Mouse (Mus musculus) CH12.LX (cell line): Measurements from ENCODE around the gene Fam171a2. TPM values are rescaled to one million over a fixed set of nuclear protein-coding genes. Genes with fewer than 3 reads are reported as not detected.

ENCODE experiments used
- DNase-seq: peaks from one replicate; pipeline ENCODE4 v3.0.0-alpha.2; 2013; ENCODE audit errors: extremely low read depth
- H3K27ac ChIP-seq: 2 replicates; pipeline ENCODE4 v1.5.1; 2012; ENCODE audit warnings: low read depth, mild to moderate bottlenecking, control low read depth, moderate library complexity; ENCODE audit not compliant: insufficient read depth
- H3K27me3 ChIP-seq: replicated peaks from 2 replicates; pipeline ENCODE3; 2012; ENCODE audit warnings: inconsistent platforms
- H3K36me3 ChIP-seq, 2 experiments: replicated peaks in 1 of 2; 2 replicates each; pipeline versions ENCODE3 to v1.6.1; 2012; ENCODE audit warnings: inconsistent platforms in 1 of 2, low read length in 1 of 2, mild to moderate bottlenecking in 1 of 2, mixed read lengths in 1 of 2, moderate library complexity in 1 of 2; ENCODE audit not compliant: control insufficient read depth in 1 of 2, insufficient read depth in 1 of 2
- H3K4me1 ChIP-seq, 2 experiments: 2 replicates each; pipeline ENCODE4 v1.6.1; 2012; ENCODE audit warnings: inconsistent platforms in 1 of 2, moderate library complexity in 1 of 2; ENCODE audit not compliant: insufficient read depth in 2 of 2, control insufficient read depth in 1 of 2
- H3K4me2 ChIP-seq: 2 replicates; pipeline ENCODE4 v1.6.1; 2012; ENCODE audit warnings: low read depth, mild to moderate bottlenecking, control low read depth; ENCODE audit not compliant: poor library complexity, insufficient read depth, severe bottlenecking
- H3K4me3 ChIP-seq, 3 experiments: fragments of 150-350 bp in 1 of 3; sonication (generic) in 1 of 3; replicated peaks in 1 of 3; 2 replicates each; pipeline versions ENCODE3 to v1.5.1; 2011 to 2012; ENCODE audit warnings: low read depth in 2 of 3, low read length in 2 of 3, mild to moderate bottlenecking in 2 of 3, moderate library complexity in 2 of 3, control low read depth in 1 of 3, improper control_type of control experiment in 1 of 3, inconsistent platforms in 1 of 3, mixed read lengths in 1 of 3; ENCODE audit not compliant: poor library complexity in 1 of 3
- H3K79me2 ChIP-seq: replicated peaks from 2 replicates; pipeline ENCODE4 v1.6.1; 2012; ENCODE audit warnings: mild to moderate bottlenecking, moderate library complexity; ENCODE audit not compliant: control insufficient read depth, poor library complexity, insufficient read depth, severe bottlenecking; ENCODE audit errors: extremely low read depth
- H3K9ac ChIP-seq: 2 replicates; pipeline ENCODE4 v1.6.1; 2012; ENCODE audit warnings: low read depth, mild to moderate bottlenecking, control low read depth, moderate library complexity; ENCODE audit not compliant: insufficient read depth
- H3K9me3 ChIP-seq: replicated peaks from 2 replicates; pipeline ENCODE3; 2012; ENCODE audit warnings: low read length, inconsistent platforms, mixed read lengths
- BHLHE40 ChIP-seq: IDR thresholded peaks from 2 replicates; pipeline ENCODE4 v1.6.1; 2011; ENCODE audit warnings: mild to moderate bottlenecking, low read depth, low read length, improper control_type of control experiment
- CHD1 ChIP-seq: IDR thresholded peaks from 2 replicates; pipeline ENCODE4 v1.6.1; 2012; ENCODE audit warnings: low read depth, low read length, improper control_type of control experiment, inconsistent platforms
- CTCF ChIP-seq, 2 experiments: IDR thresholded peaks in 1 of 2; conservative IDR thresholded peaks in 1 of 2; 2 replicates each; pipeline ENCODE4 v1.5.1; 2011 to 2012; ENCODE audit warnings: low read depth in 2 of 2, low read length in 2 of 2, improper control_type of control experiment in 1 of 2, inconsistent platforms in 1 of 2, mild to moderate bottlenecking in 1 of 2, moderate library complexity in 1 of 2
- E2F4 ChIP-seq: IDR thresholded peaks from 2 replicates; pipeline ENCODE4 v1.6.1; 2011; ENCODE audit warnings: low read depth, low read length, improper control_type of control experiment; ENCODE audit not compliant: insufficient replicate concordance
- ELF1 ChIP-seq: IDR thresholded peaks from 2 replicates; pipeline ENCODE4 v1.6.1; 2014; ENCODE audit warnings: low read depth, mild to moderate bottlenecking, inconsistent platforms, low read length, improper control_type of control experiment
- EP300 ChIP-seq: IDR thresholded peaks from 2 replicates; pipeline ENCODE4 v1.6.1; 2011; ENCODE audit warnings: low read length, improper control_type of control experiment
- HCFC1 ChIP-seq: IDR thresholded peaks from 2 replicates; pipeline ENCODE4 v1.6.1; 2012; ENCODE audit warnings: low read depth, mild to moderate bottlenecking, inconsistent platforms, low read length, improper control_type of control experiment
- IRF4 ChIP-seq: IDR thresholded peaks from 2 replicates; pipeline ENCODE4 v1.6.1; 2014; ENCODE audit warnings: low read depth, mild to moderate bottlenecking, inconsistent platforms, low read length, improper control_type of control experiment
- MAFK ChIP-seq: IDR thresholded peaks from 2 replicates; pipeline ENCODE4 v1.6.1; 2011; ENCODE audit warnings: low read length, improper control_type of control experiment; ENCODE audit not compliant: insufficient replicate concordance
- MAX ChIP-seq: IDR thresholded peaks from 2 replicates; pipeline ENCODE4 v1.6.1; 2011; ENCODE audit warnings: low read length, improper control_type of control experiment
- MAZ ChIP-seq: IDR thresholded peaks from 2 replicates; pipeline ENCODE4 v1.6.1; 2012; ENCODE audit warnings: low read depth, mild to moderate bottlenecking, inconsistent platforms, low read length, improper control_type of control experiment, moderate library complexity
- MEF2A ChIP-seq: IDR thresholded peaks from 2 replicates; pipeline ENCODE4 v1.6.1; 2014; ENCODE audit warnings: low read depth, mild to moderate bottlenecking, inconsistent platforms, low read length, improper control_type of control experiment, borderline replicate concordance
- NRF1 ChIP-seq: IDR thresholded peaks from 2 replicates; pipeline ENCODE4 v1.6.1; 2014; ENCODE audit warnings: low read depth, mild to moderate bottlenecking, inconsistent platforms, low read length, improper control_type of control experiment, moderate library complexity
- POLR2A ChIP-seq: IDR thresholded peaks from 2 replicates; pipeline ENCODE4 v1.6.1; 2011; ENCODE audit warnings: low read depth, mild to moderate bottlenecking, improper control_type of control experiment, low read length
- RAD21 ChIP-seq: IDR thresholded peaks from 2 replicates; pipeline ENCODE4 v1.6.1; 2011; ENCODE audit warnings: low read depth, mild to moderate bottlenecking, low read length, improper control_type of control experiment, moderate library complexity
- RCOR1 ChIP-seq: conservative IDR thresholded peaks from 2 replicates; pipeline ENCODE4 v1.6.1; 2012; ENCODE audit warnings: low read depth, mild to moderate bottlenecking, inconsistent platforms, low read length, improper control_type of control experiment
- SIN3A ChIP-seq: IDR thresholded peaks from 2 replicates; pipeline ENCODE4 v1.6.1; 2012; ENCODE audit warnings: low read length, improper control_type of control experiment, inconsistent platforms
- TCF12 ChIP-seq: IDR thresholded peaks from 2 replicates; pipeline ENCODE4 v1.6.1; 2014; ENCODE audit warnings: low read depth, mild to moderate bottlenecking, inconsistent platforms, low read length, improper control_type of control experiment
- USF2 ChIP-seq: conservative IDR thresholded peaks from 2 replicates; pipeline ENCODE4 v1.6.1; 2011; ENCODE audit warnings: low read depth, low read length, improper control_type of control experiment
- ZMIZ1 ChIP-seq: IDR thresholded peaks from 2 replicates; pipeline ENCODE4 v1.6.1; 2012; ENCODE audit warnings: low read depth, mild to moderate bottlenecking, inconsistent platforms, low read length, improper control_type of control experiment
- ZNF384 ChIP-seq: IDR thresholded peaks from 2 replicates; pipeline ENCODE4 v1.6.1; 2012; ENCODE audit warnings: low read depth, low read length, improper control_type of control experiment, inconsistent platforms
- dilution Hi-C: fragments of 300-500 bp; cut with MboI; formaldehyde crosslinking; loops from 2 replicates; pipeline ENCODE4 v1.14.3; 2020; ENCODE audit warnings: low sequenced_read_pairs; ENCODE audit not compliant: extremely low pct_unique_long_range_greater_than_20kb, extremely low pct_ligation_motif_present
- in situ Hi-C: fragments of 300-500 bp; cut with MboI; formaldehyde crosslinking; loops from 3 replicates; pipeline ENCODE4 v1.14.3; 2019; ENCODE audit warnings: low sequenced_read_pairs, low pct_ligation_motif_present, low pct_unique_long_range_greater_than_20kb, mixed read lengths
- polyA plus RNA-seq: library from polyadenylated mRNA; unstranded; fragments of >175 nt; gene quantifications from 2 replicates; pipeline ENCODE4 v1.2.1, GENCODE M21; 2012; ENCODE audit warnings: low read depth; ENCODE audit not compliant: insufficient read length
- total RNA-seq, 2 experiments: library from RNA; depleted of rRNA; stranded (reverse); fragments of 300-350 nt in 1 of 2; fragments of >200 nt in 1 of 2; gene quantifications; 2 replicates each; pipeline ENCODE4 v1.2.3; 2012 to 2014

The Fam171a2 gene
- total and polyA plus RNA-seq, 3 experiments: not detected

GRCm38 (mm10) chr11:102495742-102496141 lies 48.3 kb upstream of the Fam171a2 start:
- H3K4me1 ChIP-seq: no peaks in the 10 kb centered on the region
- no peak overlapping the region for H3K27ac ChIP-seq
- no peaks in the 10 kb centered on the region; the same call in 1 of the 2 replicates for H3K79me2 ChIP-seq
- no peak overlapping the region for H3K9ac ChIP-seq
- H3K4me2 ChIP-seq: no peak overlapping the region
- H3K36me3 ChIP-seq: peaks cover 43 to 75% of the 10 kb centered on the region in 2 experiments
- in situ Hi-C loops (no loop called here), dilution Hi-C loops (no loop called here)
- no peak overlapping the region for H3K4me3 ChIP-seq
- no peaks in the 10 kb centered on the region for H3K27me3 ChIP-seq
- no peaks in the 10 kb centered on the region for H3K9me3 ChIP-seq
- no peak for DNase-seq
- no peak for TF ChIP-seq NRF1
- TF ChIP-seq MEF2A: no peak
- no peak for TF ChIP-seq ZNF384

GRCm38 (mm10) chr11:102495114-102495513 lies 47.6 kb upstream of the Fam171a2 start:
- no peak overlapping the region for H3K4me2 ChIP-seq
- no peak overlapping the region for H3K4me3 ChIP-seq
- H3K36me3 ChIP-seq: peaks cover 43 to 71% of the 10 kb centered on the region in 2 experiments
- in situ Hi-C loops (no loop called here), dilution Hi-C loops (no loop called here)
- no peaks in the 10 kb centered on the region for H3K4me1 ChIP-seq
- H3K27me3 ChIP-seq: no peaks in the 10 kb centered on the region
- H3K79me2 ChIP-seq: no peaks in the 10 kb centered on the region; the same call in 1 of the 2 replicates
- no peaks in the 10 kb centered on the region for H3K9me3 ChIP-seq
- no peak overlapping the region for H3K27ac ChIP-seq
- TF ChIP-seq USF2 (no peak), MAFK (no peak), TCF12 (no peak), ELF1 (no peak), RCOR1 (no peak), RAD21 (no peak), SIN3A (no peak), MAZ (no peak), POLR2A (no peak), CTCF (conservative IDR thresholded peaks at IDR 0.05 in 1 of 2, IDR thresholded peaks at IDR 0.05 in 1 of 2; ENCODE audit: low read depth in 2 of 2, low read length in 2 of 2) (no peak), E2F4 (no peak), NRF1 (no peak), MEF2A (no peak), EP300 (no peak), ZMIZ1 (no peak), CHD1 (no peak), HCFC1 (no peak), BHLHE40 (no peak), MAX (no peak), IRF4 (no peak)
- no peak overlapping the region for H3K9ac ChIP-seq
- no peak for DNase-seq
